Mouse (Mus musculus): ENCODE measurements around the gene Rad23b.
"Not testable (repeated sequence)": the region's sequence is repeated elsewhere in the genome, so short reads cannot be mapped to it uniquely, and the experiment has no call there.

Rad23b gene

DNA sequence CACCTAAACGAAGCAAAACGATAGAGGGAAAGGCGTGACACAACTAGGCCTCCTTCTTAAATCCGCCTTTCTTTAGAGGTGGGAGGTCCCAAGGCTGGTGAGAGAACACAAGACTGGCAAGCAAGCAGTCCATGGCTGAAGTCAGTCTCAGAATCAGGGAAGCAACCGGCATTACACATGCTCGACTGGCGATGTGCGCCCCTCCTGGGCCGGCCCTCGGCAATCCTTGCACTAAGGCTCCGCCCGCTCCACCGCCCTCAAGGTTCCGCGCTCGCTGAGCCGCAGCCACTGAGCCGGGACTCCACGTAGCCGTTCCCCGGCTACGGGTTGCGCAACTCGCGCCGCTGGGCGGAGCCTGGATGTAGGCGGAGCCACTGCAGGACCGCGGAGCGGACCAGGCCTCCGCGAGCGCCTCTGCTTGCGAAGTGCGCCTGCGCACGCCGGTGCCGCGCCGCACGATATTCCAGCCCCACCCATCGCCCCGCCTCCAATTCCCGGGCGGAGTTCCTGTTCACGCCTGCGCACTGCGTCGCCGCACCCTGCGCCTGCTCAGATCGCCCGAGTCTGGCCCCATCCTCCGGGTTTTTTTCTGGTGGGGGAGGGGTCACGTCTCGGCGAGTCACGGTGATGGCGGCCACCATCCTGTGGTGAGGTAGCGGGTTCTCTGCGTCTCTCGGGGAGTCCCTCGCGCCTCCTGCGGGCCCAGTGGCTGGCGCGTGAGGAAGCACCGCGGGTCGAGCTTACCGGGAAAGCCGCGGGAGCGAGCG is at the start of gene Rad23b:
Gene Rad23b, plus strand, starts transcription at position 592 of the 767 bp plus-strand sequence.
- peak; percentile 100 for DNase-seq

DNA sequence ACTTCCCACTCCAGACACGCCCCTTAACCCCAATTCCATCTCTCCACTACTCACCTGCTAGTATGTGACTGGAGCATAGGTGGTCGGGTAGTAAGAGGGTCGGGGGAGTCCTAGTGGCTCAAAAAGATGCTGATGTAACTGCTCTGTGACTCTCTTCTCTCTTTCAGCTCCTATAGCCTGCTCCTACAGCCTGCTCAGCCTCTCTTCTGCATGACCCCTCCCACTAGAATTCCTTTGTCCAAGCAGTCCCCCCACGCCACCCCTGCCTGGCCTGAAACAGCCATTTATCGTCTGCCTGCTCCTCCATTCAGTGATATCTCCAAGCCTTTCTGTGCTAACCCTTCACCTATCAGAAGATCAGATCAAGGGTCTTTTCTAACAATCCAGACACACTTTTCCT is 45.7 kb upstream of the Rad23b start:
- DNase-seq, result no peak

- DNase-seq, result no peak
These were observed 43.2 kb upstream of the Rad23b start for GRCm38 (mm10) chr4:55306636-55307035.

GRCm38 (mm10) chr4:55316726-55317125 is 33.1 kb upstream of the Rad23b start:
- peak; percentile 25 to 26 for DNase-seq

GRCm38 (mm10) chr4:55318350-55318749 is 31.5 kb upstream of the Rad23b start:
- DNase-seq, result not testable (repeated sequence)

GRCm38 (mm10) chr4:55325786-55326518 is 23.9 kb upstream of the Rad23b start:
- DNase-seq, result no peak

GRCm38 (mm10) chr4:55327508-55327907 is 22.3 kb upstream of the Rad23b start:
- no peak for DNase-seq

GRCm38 (mm10) chr4:55328471-55328870 is 21.4 kb upstream of the Rad23b start:
- DNase-seq, result no peak

DNA sequence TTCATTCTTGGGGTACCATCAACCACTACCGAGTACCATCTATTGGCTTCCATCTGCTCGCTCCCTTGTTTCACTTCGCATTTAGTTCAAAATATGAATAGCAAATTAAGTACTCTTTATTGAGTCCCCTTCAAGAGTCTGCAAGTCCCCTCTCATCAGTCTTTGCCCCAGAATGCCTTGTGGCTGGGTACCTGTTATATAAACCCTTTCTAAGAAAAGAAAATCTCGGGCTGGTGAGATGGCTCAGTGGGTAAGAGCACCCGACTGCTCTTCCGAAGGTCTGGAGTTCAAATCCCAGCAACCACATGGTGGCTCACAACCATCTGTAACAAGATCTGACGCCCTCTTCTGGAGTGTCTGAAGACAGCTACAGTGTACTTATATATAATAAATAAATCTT is 20.9 kb upstream of the Rad23b start:
- not testable (repeated sequence) for DNase-seq

GRCm38 (mm10) chr4:55329621-55330346 is 20.1 kb upstream of the Rad23b start:
- no peak for DNase-seq

DNA sequence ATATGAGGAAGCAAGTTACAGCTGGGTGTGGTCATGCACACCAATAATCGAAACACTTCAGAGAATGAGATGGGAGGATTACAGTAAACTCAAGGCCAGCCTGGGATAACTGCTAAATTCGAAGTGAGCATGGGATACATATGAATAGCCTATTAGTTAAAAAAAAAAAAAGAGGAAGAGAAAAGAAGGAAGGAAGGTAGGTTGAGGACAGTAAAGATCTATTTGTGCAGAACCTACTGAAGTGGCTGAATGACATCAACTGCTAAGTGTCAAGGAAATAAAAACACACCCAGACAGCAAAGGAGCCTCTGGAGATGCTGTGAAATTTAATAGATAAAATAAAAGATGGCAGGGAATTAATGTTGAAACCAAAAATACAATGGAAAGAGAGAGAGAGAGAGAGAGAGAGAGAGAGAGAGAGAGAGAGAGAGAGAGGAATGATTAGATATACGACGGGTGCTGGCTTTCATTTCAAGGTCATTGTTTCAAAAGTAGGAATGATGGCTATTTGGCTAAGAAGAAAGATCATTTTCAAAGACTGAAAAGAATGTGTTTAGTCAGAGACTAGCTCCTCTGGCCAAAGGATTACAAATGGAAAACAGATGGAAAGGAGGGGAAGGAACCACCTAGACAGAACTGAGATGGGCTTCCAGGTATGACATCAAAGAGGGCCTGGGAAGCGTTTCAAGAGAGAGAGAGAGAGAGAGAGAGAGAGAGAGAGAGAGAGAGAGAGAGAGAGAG is 14.6 kb upstream of the Rad23b start:
- DNase-seq, result no peak

DNA sequence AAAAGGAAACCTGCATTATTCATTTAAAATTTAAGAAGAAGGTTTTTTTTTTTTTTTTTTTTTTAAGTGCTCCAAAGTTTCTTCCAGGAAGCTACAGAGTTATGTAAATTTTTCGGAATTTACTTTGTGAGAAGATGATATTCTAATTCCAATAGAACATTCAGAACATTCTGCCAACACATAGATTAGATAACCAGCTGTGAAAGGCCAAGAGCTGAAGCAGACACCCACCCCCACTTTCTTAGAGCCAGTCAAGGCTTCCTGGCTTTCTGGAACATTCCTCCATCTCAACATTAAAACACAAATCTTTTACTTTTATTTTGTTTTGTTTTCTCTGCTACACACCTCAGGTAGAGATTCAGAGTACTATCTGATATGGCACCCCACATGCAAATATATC is 10.9 kb upstream of the Rad23b start:
- DNase-seq, result no peak

DNA sequence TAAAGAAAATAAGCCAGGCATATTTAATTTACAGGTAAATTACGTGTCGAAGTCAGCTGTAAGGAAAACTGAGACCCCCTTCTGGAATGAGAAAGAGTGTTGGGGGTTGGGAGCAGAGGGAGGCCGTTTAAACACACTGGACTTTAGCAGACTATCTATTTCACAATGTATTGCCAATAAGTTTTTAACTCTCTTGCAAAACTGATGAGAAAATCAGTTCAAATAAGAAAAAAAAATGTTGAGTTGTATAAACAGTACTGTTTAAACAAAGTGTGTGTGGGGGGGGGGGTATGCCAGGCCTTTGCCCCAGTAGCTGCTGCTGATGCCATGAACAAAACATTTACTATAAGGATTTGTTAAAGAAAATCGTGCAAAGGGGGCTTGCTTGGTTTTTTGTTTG is 10.5 kb upstream of the Rad23b start:
- no peak for DNase-seq

- no peak for DNase-seq
These were observed 8.0 kb upstream of the Rad23b start for GRCm38 (mm10) chr4:55341797-55342196.

GRCm38 (mm10) chr4:55342602-55343001 is 7.2 kb upstream of the Rad23b start:
- DNase-seq, result no peak

GRCm38 (mm10) chr4:55343287-55343686 is 6.6 kb upstream of the Rad23b start:
- DNase-seq, result no peak

DNA sequence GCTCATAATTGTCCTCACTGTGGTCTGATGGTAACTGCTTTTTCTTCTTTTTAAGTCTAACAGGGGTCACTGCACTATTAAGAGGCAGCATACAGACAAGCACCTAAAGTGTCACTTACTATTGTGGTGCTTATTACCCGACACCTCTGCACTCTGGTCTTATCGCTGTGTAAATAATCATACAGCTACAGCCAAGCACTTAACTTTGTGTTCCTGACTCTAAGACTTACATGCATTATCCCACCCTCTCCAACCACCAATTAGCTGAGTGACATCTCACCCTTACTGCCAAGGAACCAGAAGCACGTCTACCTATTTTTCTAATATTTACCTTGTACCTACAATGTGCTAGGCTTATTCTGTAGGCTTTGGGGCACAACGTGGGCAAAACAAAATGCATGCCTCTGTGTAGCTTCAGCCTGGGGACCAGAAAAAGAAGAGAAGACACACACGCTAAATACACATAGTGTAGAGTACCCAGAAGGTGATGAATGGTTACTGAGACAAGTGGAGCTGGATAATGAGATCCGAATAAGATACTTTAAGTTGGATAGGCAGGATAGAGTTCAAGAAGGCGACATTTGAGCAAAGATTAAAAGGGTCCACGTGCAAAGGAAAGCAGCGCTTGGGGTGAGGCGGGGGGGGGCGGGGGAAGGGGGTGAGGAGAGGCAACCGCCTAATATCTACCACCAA is 938 bp upstream of the Rad23b start:
- no peak for DNase-seq

GRCm38 (mm10) chr4:55350219-55350931 is 532 bp downstream of the Rad23b start:
- peak; percentile 81 for DNase-seq

DNA sequence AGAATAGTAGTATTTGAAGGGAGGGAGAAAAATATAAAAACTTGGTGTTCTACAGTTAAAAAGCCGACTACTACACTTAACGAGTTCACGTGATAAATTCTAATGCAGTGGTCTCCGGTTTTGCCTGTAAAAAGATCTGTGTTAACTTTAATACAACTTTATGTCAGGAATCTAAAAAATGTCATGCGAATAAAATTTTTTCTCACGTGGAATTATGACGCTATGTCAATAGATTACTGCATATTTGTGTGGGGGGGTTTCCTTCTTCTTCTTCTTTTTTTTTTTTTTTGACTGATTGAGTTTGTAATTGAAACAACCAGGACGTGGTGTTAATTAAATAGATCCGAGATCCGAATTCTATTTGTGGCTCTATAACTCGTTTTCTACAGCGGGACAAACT is 1.2 kb downstream of the Rad23b start:
- no peak for DNase-seq

DNA sequence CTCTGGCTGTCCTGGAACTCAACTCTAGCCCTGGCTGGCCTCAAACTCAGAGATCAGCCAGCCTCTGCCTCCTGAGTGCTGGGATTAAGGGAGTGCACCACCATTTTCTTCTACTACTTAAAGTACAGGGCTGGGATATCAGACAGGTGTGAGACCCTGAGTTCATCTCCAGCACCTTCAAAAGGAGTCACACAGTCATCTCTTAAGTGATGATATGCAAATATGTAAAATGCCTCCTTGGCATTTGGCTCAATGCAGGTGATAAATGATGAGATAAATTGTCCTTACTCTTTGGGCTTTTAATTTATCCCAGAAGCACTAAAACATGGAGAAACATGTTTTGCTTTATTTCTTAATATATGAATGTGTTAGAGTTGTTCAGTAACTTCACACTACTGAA is 2.0 kb downstream of the Rad23b start:
- DNase-seq, result no peak

GRCm38 (mm10) chr4:55354038-55354437 is 4.2 kb downstream of the Rad23b start:
- DNase-seq, result no peak

- no peak for DNase-seq
These were observed 6.0 kb downstream of the Rad23b start for GRCm38 (mm10) chr4:55355845-55356244.
